Mouse (Mus musculus) CD4-positive naive resting alpha-beta T cell, adult 76 days (primary cell): Measurements from ENCODE around the gene Akap10. TPM values are rescaled to one million over a fixed set of nuclear protein-coding genes. Genes with fewer than 3 reads are reported as not detected.

Experiments used
- total RNA-seq: library from RNA; stranded (reverse); gene quantifications from one replicate; pipeline ENCODE4 v1.2.4, GENCODE M21; 2023

The Akap10 gene
- total RNA-seq: 58.5 TPM

GRCm38 (mm10) chr11:61930098-61930517 lies at the start of gene Akap10:
TSS of gene Akap10 (minus strand) at chr11:61930252.

DNA sequence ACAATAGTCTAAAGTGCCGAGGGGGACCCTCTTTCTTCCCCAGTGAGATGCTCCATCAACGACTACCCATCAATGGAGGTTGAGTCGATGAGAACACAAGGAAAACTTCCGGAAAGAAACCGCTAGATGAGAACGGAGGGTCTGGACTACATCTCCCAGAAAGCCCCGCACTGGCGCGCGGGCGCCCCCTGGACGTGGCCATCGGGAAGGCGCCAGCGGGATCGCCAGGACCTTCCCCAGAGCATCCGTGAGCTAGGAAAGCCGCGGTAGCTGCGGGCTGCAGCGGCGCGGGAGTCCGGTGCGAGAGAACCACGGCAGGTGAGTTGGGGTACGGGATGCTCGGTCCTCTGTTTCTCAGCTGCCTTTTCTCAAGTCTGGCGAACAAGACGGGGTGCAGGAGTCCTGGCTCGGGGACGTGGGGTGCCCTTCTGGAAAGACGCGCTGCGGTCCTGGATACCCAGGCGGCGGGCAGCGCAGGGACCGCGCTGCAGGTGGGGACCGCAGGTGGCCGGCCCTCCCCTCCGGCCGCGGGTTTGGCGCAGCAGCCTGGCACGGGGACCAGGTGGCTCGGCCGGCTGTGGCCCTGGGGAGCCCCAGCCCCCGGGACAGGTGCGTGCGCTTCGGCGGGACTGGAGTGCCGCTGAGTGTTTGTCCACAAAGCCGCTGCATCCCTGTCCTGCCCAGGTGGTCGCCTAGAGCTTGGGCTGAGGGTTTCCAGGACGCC lies 26.7 kb upstream of the Akap10 start, which contains the start of gene Specc1:
Gene Specc1, plus strand, starts transcription at position 192 of the 724 bp plus-strand sequence.

DNA sequence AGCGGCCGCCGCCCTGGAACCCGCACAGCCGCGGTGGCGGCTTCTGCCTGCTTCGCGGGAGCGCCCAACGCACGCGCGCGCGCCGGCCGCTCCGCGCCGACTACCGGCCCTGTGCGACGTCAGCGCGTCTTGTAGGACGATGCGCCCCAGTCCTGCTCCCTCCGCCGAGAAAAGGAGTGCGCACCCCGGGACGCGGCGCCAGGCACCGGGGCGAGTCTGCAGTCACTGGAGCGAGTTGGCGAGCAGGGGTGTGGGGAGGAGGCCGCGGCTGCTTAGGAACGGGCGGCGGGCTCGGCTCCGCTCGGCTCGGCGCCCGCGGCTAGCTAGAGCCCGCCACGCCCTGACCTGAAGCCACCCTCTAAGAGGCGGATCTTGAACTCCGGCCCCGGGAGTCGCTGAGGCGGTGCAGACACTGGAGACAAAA lies 75.1 kb downstream of the Akap10 start, which contains the start of gene Ulk2:
Gene Ulk2, minus strand, starts transcription at position 86 of the 424 bp plus-strand sequence.

Other genes with a start within 250 kb of the Akap10 start
- gene Fam83g, start 246.2 kb downstream of the Akap10 start, total RNA-seq: 1.8 TPM
- not detected for gene Slc5a10, start 209.4 kb downstream of the Akap10 start, total RNA-seq
- gene Prpsap2, start 168.2 kb downstream of the Akap10 start, total RNA-seq: 34.9 TPM
- gene Ulk2, start 75.2 kb downstream of the Akap10 start, total RNA-seq: 26.8 TPM
- 3.8 TPM for gene Specc1, start 26.5 kb upstream of the Akap10 start, total RNA-seq